Mouse (Mus musculus): ENCODE measurements at regions not wholly inside any gene's neighbourhood (a gene's known extent, or its start where the extent isn't known, plus 50 kb on each side); places are given as distances from the start of the nearest gene placed in this dataset.

GRCm38 (mm10) chrX:145672776-145673175, 167.8 kb upstream of the Amot start:
- Histone ChIP-seq H3K4me3 (ENCODE audit: insufficient read depth in 1 of 2, low read depth in 1 of 2, low read length in 2 of 2, poor library complexity in 1 of 2, severe bottlenecking in 1 of 2) (no peak overlapping the region), H3K9me3 (ENCODE audit: control insufficient read depth, insufficient read depth, low read depth, low read length) (no peaks in the 10 kb centered on the region), H3K4me1 (ENCODE audit: control insufficient read depth in 2 of 2, insufficient read depth in 2 of 2, low read length in 2 of 2, poor library complexity in 1 of 2) (no peaks in the 10 kb centered on the region), H3K27ac (ENCODE audit: insufficient read depth, low read depth, low read length, poor library complexity, severe bottlenecking) (no peak overlapping the region), H3K9ac (ENCODE audit: insufficient read depth, low read depth, low read length, poor library complexity, severe bottlenecking) (no peak overlapping the region), H3K36me3 (ENCODE audit: control insufficient read depth, insufficient read depth, low read length, poor library complexity, severe bottlenecking) (no peaks in the 10 kb centered on the region)
- in situ Hi-C loops (cut with MboI; ENCODE audit: low sequenced_read_pairs in 2 of 2, unreplicated experiment in 2 of 2) = no loop called here
- DNase-seq (ENCODE audit: low read depth, low spot score) = peak; percentile 4
- TF ChIP-seq MAFK (IDR thresholded peaks at IDR 0.05; ENCODE audit: insufficient read depth, low read depth, low read length) = no peak
- no peak for TF ChIP-seq ZNF384 (IDR thresholded peaks at IDR 0.05; ENCODE audit: low read depth, low read length)
- peak; percentile 28; the same call in 1 of the 2 replicates for TF ChIP-seq ZC3H11A (IDR thresholded peaks at IDR 0.05; ENCODE audit: borderline replicate concordance, low read depth, low read length)
- no peak for TF ChIP-seq CHD2 (IDR thresholded peaks at IDR 0.05; ENCODE audit: low read depth, low read length)

DNA sequence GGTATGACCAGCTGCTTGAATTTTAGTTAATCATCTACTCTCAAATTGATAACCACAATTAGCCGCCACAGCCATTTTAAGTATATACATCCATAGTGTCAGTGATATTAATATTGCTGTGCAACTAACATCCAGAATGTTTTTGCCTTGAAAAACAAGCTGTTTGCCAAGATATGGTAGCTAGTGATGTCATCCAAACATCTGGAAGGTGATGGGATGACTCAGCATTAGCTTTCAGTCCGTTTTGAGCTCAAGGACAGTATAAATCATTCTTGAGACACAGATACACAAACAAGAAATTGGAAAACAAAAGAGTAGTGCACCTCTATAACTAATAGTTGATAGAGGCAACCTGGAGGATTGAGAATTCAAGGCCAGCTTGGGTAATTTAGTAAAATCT, 146.7 kb upstream of the Amot start:
- in situ Hi-C loops (cut with MboI; ENCODE audit: low sequenced_read_pairs in 2 of 2, unreplicated experiment in 2 of 2) = no loop called here
- Histone ChIP-seq H3K27ac (ENCODE audit: insufficient read depth, low read depth, low read length, poor library complexity, severe bottlenecking) (no peak overlapping the region), H3K9me3 (ENCODE audit: control insufficient read depth, insufficient read depth, low read depth, low read length) (no peaks in the 10 kb centered on the region), H3K4me1 (ENCODE audit: control insufficient read depth in 2 of 2, insufficient read depth in 2 of 2, low read length in 2 of 2, poor library complexity in 1 of 2) (no peaks in the 10 kb centered on the region), H3K36me3 (ENCODE audit: control insufficient read depth, insufficient read depth, low read length, poor library complexity, severe bottlenecking) (no peaks in the 10 kb centered on the region), H3K9ac (ENCODE audit: insufficient read depth, low read depth, low read length, poor library complexity, severe bottlenecking) (no peak overlapping the region), H3K4me3 (ENCODE audit: insufficient read depth in 1 of 2, low read depth in 1 of 2, low read length in 2 of 2, poor library complexity in 1 of 2, severe bottlenecking in 1 of 2) (no peak overlapping the region)
- DNase-seq (ENCODE audit: low read depth, low spot score) = no peak
- no peak for TF ChIP-seq ZNF384 (IDR thresholded peaks at IDR 0.05; ENCODE audit: low read depth, low read length)
- no peak for TF ChIP-seq MAFK (IDR thresholded peaks at IDR 0.05; ENCODE audit: insufficient read depth, low read depth, low read length)
- no peak for TF ChIP-seq ZC3H11A (IDR thresholded peaks at IDR 0.05; ENCODE audit: borderline replicate concordance, low read depth, low read length)

GRCm38 (mm10) chrX:145619649-145620048, 114.7 kb upstream of the Amot start:
- in situ Hi-C loops (cut with MboI; ENCODE audit: low sequenced_read_pairs in 2 of 2, unreplicated experiment in 2 of 2) = no loop called here
- no peak for TF ChIP-seq ZC3H11A (IDR thresholded peaks at IDR 0.05; ENCODE audit: borderline replicate concordance, low read depth, low read length)
- no peak for TF ChIP-seq ZNF384 (IDR thresholded peaks at IDR 0.05; ENCODE audit: low read depth, low read length)
- no peak for TF ChIP-seq HCFC1 (IDR thresholded peaks at IDR 0.05; ENCODE audit: borderline replicate concordance, insufficient read depth, low read length)
- TF ChIP-seq CHD2 (IDR thresholded peaks at IDR 0.05; ENCODE audit: low read depth, low read length) = no peak
- TF ChIP-seq MAFK (IDR thresholded peaks at IDR 0.05; ENCODE audit: insufficient read depth, low read depth, low read length) = no peak

DNA sequence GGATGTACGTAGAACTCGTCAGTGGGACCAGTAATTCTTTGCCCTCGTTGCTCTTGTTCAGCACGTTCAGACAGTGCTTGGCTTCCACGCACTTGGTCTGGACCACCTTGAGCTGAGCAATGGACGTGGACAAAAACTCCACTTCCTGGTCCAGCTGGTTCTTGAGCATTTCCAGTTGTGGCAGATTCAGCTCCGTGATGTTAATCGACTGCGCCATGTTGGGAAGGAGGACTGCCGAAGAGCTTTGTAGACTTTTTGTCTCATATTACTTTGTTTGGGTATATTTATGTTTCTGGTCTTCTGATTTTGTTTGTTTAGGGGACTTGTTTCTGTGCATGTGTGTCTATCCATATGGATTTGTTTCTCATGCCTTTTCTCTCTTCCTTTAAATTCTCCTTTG, 97.1 kb upstream of the Amot start:
- no peaks in the 10 kb centered on the region for H3K4me1 ChIP-seq (ENCODE audit: control insufficient read depth in 2 of 2, insufficient read depth in 2 of 2, low read length in 2 of 2, poor library complexity in 1 of 2)
- TF ChIP-seq HCFC1 (IDR thresholded peaks at IDR 0.05; ENCODE audit: borderline replicate concordance, insufficient read depth, low read length) (no peak), ZNF384 (IDR thresholded peaks at IDR 0.05; ENCODE audit: low read depth, low read length) (no peak), MAFK (IDR thresholded peaks at IDR 0.05; ENCODE audit: insufficient read depth, low read depth, low read length) (no peak), ZC3H11A (IDR thresholded peaks at IDR 0.05; ENCODE audit: borderline replicate concordance, low read depth, low read length) (no peak), CHD2 (IDR thresholded peaks at IDR 0.05; ENCODE audit: low read depth, low read length) (no peak)
- H3K4me3 ChIP-seq (ENCODE audit: insufficient read depth in 1 of 2, low read depth in 1 of 2, low read length in 2 of 2, poor library complexity in 1 of 2, severe bottlenecking in 1 of 2) = no peak overlapping the region
- H3K27ac ChIP-seq (ENCODE audit: insufficient read depth, low read depth, low read length, poor library complexity, severe bottlenecking) = no peak overlapping the region
- H3K9ac ChIP-seq (ENCODE audit: insufficient read depth, low read depth, low read length, poor library complexity, severe bottlenecking) = no peak overlapping the region
- no peak for DNase-seq (ENCODE audit: low read depth, low spot score)
- H3K9me3 ChIP-seq (ENCODE audit: control insufficient read depth, insufficient read depth, low read depth, low read length) = no peaks in the 10 kb centered on the region
- in situ Hi-C loops (cut with MboI; ENCODE audit: low sequenced_read_pairs in 2 of 2, unreplicated experiment in 2 of 2) = no loop called here
- no peaks in the 10 kb centered on the region for H3K36me3 ChIP-seq (ENCODE audit: control insufficient read depth, insufficient read depth, low read length, poor library complexity, severe bottlenecking)

More at GRCm38 (mm10) chrX:145619649-145620048, 114.7 kb upstream of the Amot start:
- no peaks in the 10 kb centered on the region for H3K4me1 ChIP-seq (ENCODE audit: control insufficient read depth in 2 of 2, insufficient read depth in 2 of 2, low read length in 2 of 2, poor library complexity in 1 of 2)
- H3K4me3 ChIP-seq (ENCODE audit: insufficient read depth in 1 of 2, low read depth in 1 of 2, low read length in 2 of 2, poor library complexity in 1 of 2, severe bottlenecking in 1 of 2) = no peak overlapping the region
- H3K36me3 ChIP-seq (ENCODE audit: control insufficient read depth, insufficient read depth, low read length, poor library complexity, severe bottlenecking) = no peaks in the 10 kb centered on the region
- no peak overlapping the region for H3K9ac ChIP-seq (ENCODE audit: insufficient read depth, low read depth, low read length, poor library complexity, severe bottlenecking)
- H3K9me3 ChIP-seq (ENCODE audit: control insufficient read depth, insufficient read depth, low read depth, low read length) = no peaks in the 10 kb centered on the region
- no peak for DNase-seq (ENCODE audit: low read depth, low spot score)
- H3K27ac ChIP-seq (ENCODE audit: insufficient read depth, low read depth, low read length, poor library complexity, severe bottlenecking) = no peak overlapping the region

DNA sequence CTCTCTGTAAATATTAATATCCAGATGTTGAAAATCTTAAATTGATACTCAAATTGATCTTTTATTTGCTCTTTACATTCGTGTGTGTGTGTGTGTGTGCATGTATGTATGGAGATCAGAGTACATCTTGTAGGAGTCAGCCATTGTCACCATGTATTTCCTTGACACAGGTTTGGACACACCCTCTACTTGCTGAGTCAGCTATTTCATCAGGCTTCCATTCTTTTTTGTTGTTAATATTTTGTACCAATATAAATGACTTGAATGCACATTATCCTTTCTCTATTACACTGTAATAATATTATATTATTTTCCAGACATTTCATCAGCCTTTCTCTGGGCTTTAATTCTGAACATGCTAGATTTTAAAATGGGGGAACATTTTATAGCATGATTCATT, 85.8 kb upstream of the Amot start:
- TF ChIP-seq ZC3H11A (IDR thresholded peaks at IDR 0.05; ENCODE audit: borderline replicate concordance, low read depth, low read length) (no peak), CHD2 (IDR thresholded peaks at IDR 0.05; ENCODE audit: low read depth, low read length) (no peak), MAFK (IDR thresholded peaks at IDR 0.05; ENCODE audit: insufficient read depth, low read depth, low read length) (peak; percentile 88), ZNF384 (IDR thresholded peaks at IDR 0.05; ENCODE audit: low read depth, low read length) (no peak)
- Histone ChIP-seq H3K36me3 (ENCODE audit: control insufficient read depth, insufficient read depth, low read length, poor library complexity, severe bottlenecking) (no peaks in the 10 kb centered on the region), H3K9ac (ENCODE audit: insufficient read depth, low read depth, low read length, poor library complexity, severe bottlenecking) (no peak overlapping the region), H3K9me3 (ENCODE audit: control insufficient read depth, insufficient read depth, low read depth, low read length) (no peaks in the 10 kb centered on the region), H3K4me1 (ENCODE audit: control insufficient read depth in 2 of 2, insufficient read depth in 2 of 2, low read length in 2 of 2, poor library complexity in 1 of 2) (no peaks in the 10 kb centered on the region), H3K4me3 (ENCODE audit: insufficient read depth in 1 of 2, low read depth in 1 of 2, low read length in 2 of 2, poor library complexity in 1 of 2, severe bottlenecking in 1 of 2) (no peak overlapping the region), H3K27ac (ENCODE audit: insufficient read depth, low read depth, low read length, poor library complexity, severe bottlenecking) (no peak overlapping the region)
- in situ Hi-C loops (cut with MboI; ENCODE audit: low sequenced_read_pairs in 2 of 2, unreplicated experiment in 2 of 2) = no loop called here
- DNase-seq (ENCODE audit: low read depth, low spot score) = no peak
